Mouse (Mus musculus) midbrain, embryonic 14.5 days (tissue): ENCODE measurements at regions not wholly inside any gene's neighbourhood (a gene's known extent, or its start where the extent isn't known, plus 50 kb on each side); places are given as distances from the start of the nearest gene placed in this dataset.

Source experiments
- ATAC-seq: fragments of 200-750 bp; cut with Nextera tagmentation; 2 replicates; pipeline ENCODE4 v1.8.0; 2017; ENCODE audit warnings: moderate number of reproducible peaks, moderate library complexity; ENCODE audit not compliant: low FRiP score, low TSS enrichment
- DNase-seq: peaks from one replicate; pipeline ENCODE4 v3.0.0-alpha.2; 2015
- H3K27ac ChIP-seq: fragments of 300-500 bp; sonication (generic); replicated peaks from 2 replicates; pipeline ENCODE4 v1.5.1; 2014; ENCODE audit warnings: mild to moderate bottlenecking, low read depth, low read length, moderate library complexity
- H3K27me3 ChIP-seq: fragments of 300-500 bp; sonication (generic); 2 replicates; pipeline ENCODE4 v1.6.1; 2014; ENCODE audit warnings: low read length, control low read depth, mixed read lengths; ENCODE audit not compliant: control insufficient read depth, insufficient read depth
- H3K36me3 ChIP-seq: fragments of 300-500 bp; sonication (generic); 2 replicates; pipeline ENCODE4 v1.6.1; 2014; ENCODE audit warnings: low read length, control low read depth; ENCODE audit not compliant: control insufficient read depth, insufficient read depth
- H3K4me1 ChIP-seq: fragments of 300-500 bp; sonication (generic); 2 replicates; pipeline ENCODE4 v1.6.1; 2014; ENCODE audit warnings: mild to moderate bottlenecking, antibody characterized with exemption, low read length, control low read depth; ENCODE audit not compliant: control insufficient read depth, insufficient read depth
- H3K4me2 ChIP-seq: fragments of 300-500 bp; sonication (generic); 2 replicates; pipeline ENCODE4 v1.6.1; 2014; ENCODE audit warnings: mild to moderate bottlenecking, low read length, moderate library complexity
- H3K4me3 ChIP-seq: fragments of 300-500 bp; sonication (generic); replicated peaks from 2 replicates; pipeline ENCODE4 v1.5.1; 2014; ENCODE audit warnings: low read depth, low read length
- H3K9ac ChIP-seq: fragments of 300-500 bp; sonication (generic); replicated peaks from 2 replicates; pipeline ENCODE4 v1.6.1; 2014; ENCODE audit warnings: mild to moderate bottlenecking, low read length, moderate library complexity
- H3K9me3 ChIP-seq: fragments of 300-500 bp; sonication (generic); 2 replicates; pipeline ENCODE4 v1.6.1; 2016; ENCODE audit warnings: low read length, control low read depth, mixed read lengths; ENCODE audit not compliant: control insufficient read depth
- WGBS: fragments of 180-500 bp; shearing (Covaris S2); extraction: QIAGEN DNeasy Blood & Tissue Kit; methylation state at CpG from one replicate; pipeline ENCODE4 v1.1.7; 2014; 5-methylcytosine and 5-hydroxymethylcytosine counted together

GRCm38 (mm10) chr5:91849114-91849513, 113.8 kb downstream of the Rchy1 start:
- H3K4me1 ChIP-seq = no peaks in the 10 kb centered on the region
- ATAC-seq = no peak
- no peaks in the 10 kb centered on the region for H3K36me3 ChIP-seq
- 71% methylated on average over 4 of the region's 4 CpGs for WGBS
- H3K27me3 ChIP-seq = no peaks in the 10 kb centered on the region
- H3K4me2 ChIP-seq = no peak overlapping the region
- no peak overlapping the region for H3K4me3 ChIP-seq
- no peaks in the 10 kb centered on the region for H3K9me3 ChIP-seq
- DNase-seq = no peak
- no peak overlapping the region for H3K27ac ChIP-seq
- no peak overlapping the region for H3K9ac ChIP-seq

DNA sequence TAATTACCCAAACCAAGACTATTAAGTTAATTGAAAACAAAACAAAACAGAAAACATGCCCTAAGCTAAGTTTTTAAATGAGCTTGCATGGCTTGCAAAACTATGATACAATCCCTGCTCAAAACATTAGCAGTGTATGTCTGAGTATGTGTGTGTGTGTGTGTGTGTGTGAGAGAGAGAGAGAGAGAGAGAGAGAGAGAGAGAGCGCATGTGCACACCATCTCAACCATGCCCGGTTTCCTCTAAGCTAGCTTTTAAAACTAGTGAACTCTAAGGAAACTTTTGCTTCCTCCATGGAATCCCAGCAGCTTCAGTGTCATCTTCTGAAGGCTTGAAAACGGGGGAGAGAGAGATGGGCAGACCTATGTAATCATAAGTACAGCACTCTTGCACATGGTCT, 114.3 kb downstream of the Rchy1 start:
- Histone ChIP-seq H3K4me3 (no peak overlapping the region), H3K36me3 (no peaks in the 10 kb centered on the region), H3K4me1 (no peaks in the 10 kb centered on the region), H3K9ac (no peak overlapping the region), H3K9me3 (no peaks in the 10 kb centered on the region), H3K27me3 (no peaks in the 10 kb centered on the region), H3K4me2 (no peak overlapping the region), H3K27ac (no peak overlapping the region)
- ATAC-seq (no peak), DNase-seq (no peak)
- WGBS = 90% methylated on average over 3 of the region's 3 CpGs

DNA sequence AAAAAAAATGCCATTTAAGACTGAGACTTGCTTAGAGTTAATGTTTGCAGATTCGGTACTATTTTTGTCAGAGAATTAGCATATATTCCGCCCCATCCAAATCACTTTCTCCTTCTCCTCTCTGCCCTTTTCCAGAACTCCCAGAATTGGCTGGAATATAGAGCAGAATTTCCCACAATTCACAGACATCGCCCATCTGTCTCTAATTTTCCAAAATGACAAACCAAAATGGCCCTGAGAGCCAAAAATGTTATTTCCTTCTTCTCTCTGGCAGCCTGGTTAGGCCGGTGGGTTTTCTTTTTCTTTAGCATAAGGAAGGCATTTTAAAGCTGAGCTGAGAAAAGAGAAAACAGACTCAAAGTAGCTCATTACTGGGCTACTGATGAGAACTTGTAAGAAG, 119.8 kb downstream of the Rchy1 start:
- no peaks in the 10 kb centered on the region for H3K9me3 ChIP-seq
- no peak overlapping the region for H3K27ac ChIP-seq
- H3K9ac ChIP-seq = no peak overlapping the region
- no peak overlapping the region for H3K4me3 ChIP-seq
- ATAC-seq = no peak
- no peak overlapping the region for H3K4me2 ChIP-seq
- WGBS = 91% methylated on average over 4 of the region's 4 CpGs
- H3K36me3 ChIP-seq = no peaks in the 10 kb centered on the region
- H3K27me3 ChIP-seq = no peaks in the 10 kb centered on the region
- H3K4me1 ChIP-seq = no peaks in the 10 kb centered on the region
- no peak for DNase-seq

- no peaks in the 10 kb centered on the region for H3K27me3 ChIP-seq
- ATAC-seq (no peak), DNase-seq (no peak)
- H3K4me3 ChIP-seq = no peak overlapping the region
- no peak overlapping the region for H3K9ac ChIP-seq
- 88% methylated on average over 4 of the region's 4 CpGs for WGBS
- H3K4me1 ChIP-seq = no peaks in the 10 kb centered on the region
- H3K9me3 ChIP-seq = no peaks in the 10 kb centered on the region
- no peak overlapping the region for H3K27ac ChIP-seq
- H3K36me3 ChIP-seq = no peaks in the 10 kb centered on the region
- no peak overlapping the region for H3K4me2 ChIP-seq
Observed at GRCm38 (mm10) chr5:91841066-91841465, 121.8 kb downstream of the Rchy1 start.

- H3K4me3 ChIP-seq = no peak overlapping the region
- no peaks in the 10 kb centered on the region for H3K4me1 ChIP-seq
- no peak for DNase-seq
- H3K27me3 ChIP-seq = no peaks in the 10 kb centered on the region
- H3K9me3 ChIP-seq = no peaks in the 10 kb centered on the region
- no peak overlapping the region for H3K27ac ChIP-seq
- H3K9ac ChIP-seq = no peak overlapping the region
- no peak for ATAC-seq
- 88% methylated on average over 6 of the region's 6 CpGs for WGBS
- no peaks in the 10 kb centered on the region for H3K36me3 ChIP-seq
- H3K4me2 ChIP-seq = no peak overlapping the region
Observed at GRCm38 (mm10) chr5:91828481-91828880, 134.4 kb downstream of the Rchy1 start.

DNA sequence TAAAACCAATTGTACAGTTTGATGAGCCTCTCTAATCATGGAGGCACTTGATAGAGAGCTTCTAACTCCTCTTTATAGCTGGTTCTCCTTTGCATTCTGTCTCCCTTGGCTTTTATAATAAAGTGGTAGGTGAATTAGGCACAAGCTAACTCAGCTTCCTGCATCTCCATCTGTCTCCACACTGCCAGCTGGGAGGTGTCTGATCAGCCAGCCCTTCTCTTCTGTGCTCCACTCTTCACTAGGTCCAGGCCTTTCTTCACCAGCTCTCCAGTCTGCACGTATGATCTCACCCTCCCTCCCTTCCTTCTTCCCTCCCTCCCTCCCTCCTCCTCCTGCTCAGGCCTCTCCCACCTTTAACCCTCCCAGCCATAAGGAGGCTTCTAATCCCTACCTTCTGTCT, 136.2 kb downstream of the Rchy1 start:
- Histone ChIP-seq H3K9ac (no peak overlapping the region), H3K27ac (no peak overlapping the region), H3K9me3 (no peaks in the 10 kb centered on the region), H3K4me2 (no peak overlapping the region), H3K4me1 (no peaks in the 10 kb centered on the region), H3K4me3 (no peak overlapping the region), H3K36me3 (no peaks in the 10 kb centered on the region), H3K27me3 (no peaks in the 10 kb centered on the region)
- no peak for ATAC-seq
- DNase-seq = no peak
- WGBS = 26% methylated on average over 1 of the region's 1 CpGs

- Histone ChIP-seq H3K27me3 (no peaks in the 10 kb centered on the region), H3K4me1 (peaks cover 7% of the 10 kb centered on the region), H3K9me3 (no peaks in the 10 kb centered on the region), H3K27ac (no peak overlapping the region), H3K36me3 (no peaks in the 10 kb centered on the region), H3K4me2 (no peak overlapping the region), H3K4me3 (no peak overlapping the region), H3K9ac (no peak overlapping the region)
- ATAC-seq = no peak
- 76% methylated on average over 9 of the region's 9 CpGs for WGBS
- DNase-seq = no peak
Observed at GRCm38 (mm10) chr5:91822844-91823576, 139.9 kb downstream of the Rchy1 start.

DNA sequence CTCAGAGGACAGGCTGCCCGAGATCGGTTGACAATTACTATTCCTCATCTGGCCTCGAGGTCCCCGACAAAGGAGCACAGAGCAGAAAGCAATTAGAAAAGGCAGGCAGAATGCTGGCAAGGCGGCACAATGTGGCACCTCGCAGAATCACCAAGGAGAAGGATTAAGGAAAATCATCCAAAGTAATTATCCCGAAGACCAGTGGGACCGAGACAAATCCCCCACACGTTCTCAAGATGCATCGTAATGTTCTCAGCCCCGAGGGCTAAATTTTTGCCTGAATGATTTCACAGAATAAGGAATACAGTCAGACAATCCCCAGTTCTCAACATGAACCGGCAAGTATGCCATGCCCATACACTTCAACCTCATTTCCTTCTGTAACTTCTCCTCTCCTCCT, 144.1 kb downstream of the Rchy1 start:
- Histone ChIP-seq H3K4me3 (no peak overlapping the region), H3K36me3 (no peaks in the 10 kb centered on the region), H3K9me3 (no peaks in the 10 kb centered on the region), H3K4me2 (peak overlapping the region; percentile 34), H3K9ac (peak overlapping the region; percentile 24; the same call in 1 of the 2 replicates), H3K4me1 (peaks cover 9% of the 10 kb centered on the region), H3K27me3 (no peaks in the 10 kb centered on the region), H3K27ac (peak overlapping the region; percentile 67)
- WGBS = 11% methylated on average over 12 of the region's 12 CpGs
- ATAC-seq = peak; percentile 77
- peak; percentile 83 for DNase-seq

- Histone ChIP-seq H3K4me1 (peaks cover 9% of the 10 kb centered on the region), H3K4me3 (no peak overlapping the region), H3K9ac (peak overlapping the region; percentile 24; the same call in 1 of the 2 replicates), H3K27me3 (no peaks in the 10 kb centered on the region), H3K36me3 (no peaks in the 10 kb centered on the region), H3K27ac (peak overlapping the region; percentile 67), H3K4me2 (peak overlapping the region; percentile 34), H3K9me3 (no peaks in the 10 kb centered on the region)
- ATAC-seq (peak; percentile 44; the same call in 1 of the 2 replicates), DNase-seq (peak; percentile 21)
- WGBS = 52% methylated on average over 11 of the region's 11 CpGs
Observed at GRCm38 (mm10) chr5:91818195-91818594, 144.7 kb downstream of the Rchy1 start.
